ENCODE assay signal across 13 mouse cellular contexts in genomic region chr10:70132714-70133113, GRCm38 (mm10). TPM values are rescaled to one million over a fixed set of nuclear protein-coding genes. Genes with fewer than 3 reads are reported as not detected.
DNase-seq lines count a peak whose midpoint lies in the region; ATAC-seq and TF ChIP-seq lines count a peak whose summit lies in the region.
"Had no signal": no experiment of that assay in that cellular context is flagged by ENCODE, and none has a peak within 500 bp of the region (broad histone marks: within the 10 kb centered on the region; RNA-seq: fewer than 3 reads in every experiment).

No protein-coding gene starts in this region.

- no peaks in the 10 kb centered on the region for H3K9me3 ChIP-seq in heart, embryonic 13.5 days
- H3K9me3 ChIP-seq in ES-Bruce4 (replicated peaks; ENCODE audit: control insufficient read depth, insufficient read depth, low read length, poor library complexity, severe bottlenecking) = no peaks in the 10 kb centered on the region
- no peaks in the 10 kb centered on the region for H3K9me3 ChIP-seq in liver, postnatal 0 days (ENCODE audit: low read length)
- H3K9me3 ChIP-seq: embryonic facial prominence, embryonic 15.5 days had no signal

- peaks cover 67% of the 10 kb centered on the region for H3K4me1 ChIP-seq in heart, embryonic 13.5 days
- H3K4me1 ChIP-seq in ES-Bruce4 (ENCODE audit: control insufficient read depth, insufficient read depth, low read length) = peaks cover 3% of the 10 kb centered on the region
- H3K4me1 ChIP-seq in liver, postnatal 0 days (ENCODE audit: insufficient read depth) = peaks cover 30% of the 10 kb centered on the region

- no peak for DNase-seq in heart, postnatal 4 days
- DNase-seq in liver, postnatal 0 days = no peak
- DNase-seq in layer of hippocampus, postnatal 25 days (ENCODE audit: extremely low spot score in 1 of 2, low spot score in 1 of 2) = no peak
- DNase-seq in urinary bladder, postnatal 4 days (ENCODE audit: low spot score in 2 of 2) = no peak
- no peak for DNase-seq in urinary bladder, adult 2 months (ENCODE audit: low spot score)
- DNase-seq: adrenal gland, adult 8-10 months; kidney, adult 8-10 months; thymus, adult 18-20 months had no signal

- 29% methylated on average over 6 of the region's 6 CpGs for WGBS in heart, embryonic 13.5 days
- 54% methylated on average over 6 of the region's 6 CpGs for WGBS in liver, postnatal 0 days (ENCODE audit: insufficient replicate concordance)

- peaks cover 9% of the 10 kb centered on the region for H3K36me3 ChIP-seq in heart, embryonic 13.5 days
- no peaks in the 10 kb centered on the region for H3K36me3 ChIP-seq in ES-Bruce4 (ENCODE audit: control insufficient read depth, insufficient read depth, low read length, poor library complexity, severe bottlenecking)
- H3K36me3 ChIP-seq in liver, postnatal 0 days (replicated peaks; ENCODE audit: insufficient read depth, low read length) = no peaks in the 10 kb centered on the region
- H3K36me3 ChIP-seq: embryonic facial prominence, embryonic 15.5 days had no signal

- peak overlapping the region; percentile 53 for H3K4me2 ChIP-seq in heart, embryonic 13.5 days
- peak overlapping the region; percentile 44 for H3K4me2 ChIP-seq in liver, postnatal 0 days (ENCODE audit: low read depth, low read length)
- H3K4me2 ChIP-seq: embryonic facial prominence, embryonic 15.5 days had no signal

- TF ChIP-seq CTCF in ES-Bruce4 (IDR thresholded peaks at IDR 0.05; ENCODE audit: low read depth, low read length) = no peak
- no peak for TF ChIP-seq CTCF in liver, postnatal 0 days (IDR thresholded peaks at IDR 0.05; ENCODE audit: low read depth)

- no peaks in the 10 kb centered on the region for H3K27me3 ChIP-seq in heart, embryonic 13.5 days (replicated peaks)
- H3K27me3 ChIP-seq in ES-Bruce4 (ENCODE audit: control insufficient read depth, insufficient read depth, low read length, poor library complexity, severe bottlenecking) = no peaks in the 10 kb centered on the region
- H3K27me3 ChIP-seq in liver, postnatal 0 days (ENCODE audit: insufficient read depth, low read length) = no peaks in the 10 kb centered on the region
- H3K27me3 ChIP-seq: embryonic facial prominence, embryonic 15.5 days; Patski had no signal

- ATAC-seq in heart, embryonic 13.5 days (ENCODE audit: extremely low read depth, insufficient number of reproducible peaks, low FRiP score, low TSS enrichment) = no peak
- peak; percentile 21 for ATAC-seq in erythroblast, adult 5-6 weeks (replicated peaks; ENCODE audit: low FRiP score, poor library complexity, severe bottlenecking)
- ATAC-seq in liver, postnatal 0 days = 0 out of 2 replicates have a peak, but pooled peaks have one; percentile 8
- ATAC-seq: Patski had no signal

- H3K4me3 ChIP-seq in heart, embryonic 13.5 days = no peak overlapping the region
- no peak overlapping the region for H3K4me3 ChIP-seq in ES-Bruce4 (ENCODE audit: low read depth, low read length)
- no peak overlapping the region for H3K4me3 ChIP-seq in liver, postnatal 0 days (ENCODE audit: low read depth, low read length)
- H3K4me3 ChIP-seq: embryonic facial prominence, embryonic 15.5 days had no signal

- TF ChIP-seq POLR2A in ES-Bruce4 (IDR thresholded peaks at IDR 0.05; ENCODE audit: insufficient read depth, low read length) = no peak

- TF ChIP-seq EP300 in ES-Bruce4 (IDR thresholded peaks at IDR 0.05; ENCODE audit: insufficient read depth, low read depth, low read length) = no peak
- TF ChIP-seq EP300 in liver, postnatal 0 days (IDR thresholded peaks at IDR 0.05; ENCODE audit: low read depth) = no peak

- H3K27ac ChIP-seq in heart, embryonic 13.5 days (replicated peaks) = peak overlapping the region; percentile 92
- H3K27ac ChIP-seq in ES-Bruce4 (ENCODE audit: insufficient read depth, low read length) = peak overlapping the region; percentile 18
- peak overlapping the region; percentile 44; the same call in 1 of the 2 replicates for H3K27ac ChIP-seq in liver, postnatal 0 days (ENCODE audit: low read depth)
- H3K27ac ChIP-seq: embryonic facial prominence, embryonic 15.5 days had no signal

- H3K9ac ChIP-seq in heart, embryonic 13.5 days = peak overlapping the region; percentile 65
- H3K9ac ChIP-seq in ES-Bruce4 (ENCODE audit: low read depth, poor library complexity, severe bottlenecking) = no peak overlapping the region
- H3K9ac ChIP-seq in liver, postnatal 0 days (replicated peaks) = no peak overlapping the region
- H3K9ac ChIP-seq: embryonic facial prominence, embryonic 15.5 days had no signal

RNA-seq across cellular contexts. Expression of gene Ccdc6, which starts 35.8 kb away (rescaled TPM):
- 12.5 and 12.9 TPM in 2 replicates for polyA plus RNA-seq in heart, embryonic 13.5 days (2015; fragmentation: Nextera tagmentation; extraction: Ambion mirVana)
- total RNA-seq in heart, postnatal 4 days (2021) = 10 to 100 TPM; 34.9 to 35.9 TPM
- 57.6 and 61.8 TPM in 2 replicates for polyA plus RNA-seq in ES-Bruce4 (2011; ENCODE audit: insufficient read depth, insufficient read length, low read depth, missing spikeins)
- 16.5 and 19.6 TPM in 2 replicates for total RNA-seq in erythroblast, adult 5-6 weeks (2015; ENCODE audit: low replicate concordance)
- 18.6 and 35.5 TPM in 2 replicates for total RNA-seq in erythroblast, adult 5-6 weeks (2017; ENCODE audit: low replicate concordance)
- 5.5 and 6.3 TPM in 2 replicates for polyA plus RNA-seq in liver, postnatal 0 days (2015; fragmentation: Nextera tagmentation; extraction: Ambion mirVana)
- 10 to 100 TPM; 56.9 to 62.9 TPM for total RNA-seq in layer of hippocampus, postnatal 25 days (2021)
- polyA plus RNA-seq in urinary bladder, adult 2 months (2012; rRNA removed) = 37.9 and 45.4 TPM in 2 replicates

Comparison
In these comparisons a context has a peak if more than half of its experiments do, and no peak if none do; other contexts are left out.
1. H3K27ac ChIP-seq: peak in every context shown above with its lines; median percentile 92 in heart, embryonic 13.5 days; 44 in liver, postnatal 0 days; 18 in ES-Bruce4.